Mouse (Mus musculus): Measurements from ENCODE around the gene Ywhae. TPM values are rescaled to one million over a fixed set of nuclear protein-coding genes. Genes with fewer than 3 reads are reported as not detected.
A peak's percentile ranks its signal among the peaks of the same experiment; 100 is the strongest.

The Ywhae gene
- total RNA-seq, 4 experiments from 2014 or later, result 471 to 532 (median 523) TPM

- no peak for DNase-seq (ENCODE audit: low spot score)
Measured at GRCm38 (mm10) chr11:75794602-75795320, 62.1 kb downstream of the Ywhae start.

GRCm38 (mm10) chr11:75795321-75795636 is 62.6 kb downstream of the Ywhae start:
- DNase-seq (ENCODE audit: low spot score), result no peak

- no peak for DNase-seq (ENCODE audit: low spot score)
Measured at GRCm38 (mm10) chr11:75796029-75796445, 63.4 kb downstream of the Ywhae start, which contains the start of gene Doc2b. TSS of gene Doc2b (minus strand) at chr11:75796049.

GRCm38 (mm10) chr11:75796536-75797246 is 64.0 kb downstream of the Ywhae start:
- no peak for DNase-seq (ENCODE audit: low spot score)

GRCm38 (mm10) chr11:75801369-75801768 is 68.7 kb downstream of the Ywhae start:
- DNase-seq (ENCODE audit: low spot score), result no peak

- no peak for DNase-seq (ENCODE audit: low spot score)
Measured at GRCm38 (mm10) chr11:75801771-75802550, 69.3 kb downstream of the Ywhae start.

GRCm38 (mm10) chr11:75807486-75807885 is 74.8 kb downstream of the Ywhae start:
- no peak for DNase-seq (ENCODE audit: low spot score)

- no peak for DNase-seq (ENCODE audit: low spot score)
Measured at GRCm38 (mm10) chr11:75810526-75810925, 77.9 kb downstream of the Ywhae start.

- DNase-seq (ENCODE audit: low spot score), result peak; percentile 90
Measured at GRCm38 (mm10) chr11:75811900-75812299, 79.2 kb downstream of the Ywhae start.

- DNase-seq (ENCODE audit: low spot score), result no peak
Measured at GRCm38 (mm10) chr11:75813085-75813484, 80.4 kb downstream of the Ywhae start.

Other genes starting within 250 kb of the Ywhae start
- gene Prpf8, start 246.1 kb upstream of the Ywhae start, total RNA-seq (2022), result 10 to 100 TPM; 92.4 to 99.5 (median 94.6) TPM
- gene Rilp, start 222.8 kb upstream of the Ywhae start, total RNA-seq (2022), result 10 to 100 TPM; 47.8 to 61.5 (median 56.2) TPM
- gene Scarf1, start 219.3 kb upstream of the Ywhae start, total RNA-seq (2022), result 1 to 10 TPM; 6.3 to 8.5 (median 7.4) TPM
- 10 to 100 TPM; 13.2 to 22.8 (median 20.1) TPM for gene Slc43a2, start 201.2 kb upstream of the Ywhae start, total RNA-seq (2022)
- 100 to 1,000 TPM in 3 of 4 experiments, 10 to 100 TPM in 1; 89.5 to 110 (median 105) TPM for gene Pitpna, start 144.8 kb upstream of the Ywhae start, total RNA-seq (2022)
- gene Inpp5k, start 101.9 kb upstream of the Ywhae start, total RNA-seq (2022), result 10 to 100 TPM; 29.3 to 34.3 (median 32.3) TPM
- 10 to 100 TPM; 84.0 to 98.9 (median 92.7) TPM for gene Myo1c, start 82.4 kb upstream of the Ywhae start, total RNA-seq (2022)
- gene Crk, start 53.6 kb upstream of the Ywhae start, total RNA-seq (2022), result 10 to 100 TPM; 73.0 to 84.5 (median 75.2) TPM
- gene Doc2b, start 63.2 kb downstream of the Ywhae start, total RNA-seq (2022), result under 1 TPM; 0.23 to 1.00 (median 0.64) TPM
- 10 to 100 TPM in 1 of 4 experiments, 1 to 10 TPM in 3; 6.8 to 13.9 (median 7.5) TPM for gene Rph3al, start 205.6 kb downstream of the Ywhae start, total RNA-seq (2022)

Data from heart, adult 8-10 months (tissue).